Mouse (Mus musculus) intestine, embryonic 16.5 days (tissue): Measurements from ENCODE around the gene Gpalpp1. TPM values are rescaled to one million over a fixed set of nuclear protein-coding genes. Genes with fewer than 3 reads are reported as not detected.
A peak's percentile ranks its signal among the peaks of the same experiment; 100 is the strongest.

ENCODE experiments used
- ATAC-seq: fragments of 200-750 bp; cut with Nextera tagmentation; 2 replicates; pipeline ENCODE4 v1.8.0; 2017; ENCODE audit warnings: moderate TSS enrichment, moderate library complexity
- H3K27ac ChIP-seq: fragments of 300-500 bp; sonication (generic); 2 replicates; pipeline ENCODE4 v1.5.1; 2014; ENCODE audit warnings: mild to moderate bottlenecking, low read length
- H3K27me3 ChIP-seq: fragments of 300-500 bp; sonication (generic); replicated peaks from 2 replicates; pipeline ENCODE4 v1.6.1; 2014; ENCODE audit warnings: low read length, control low read depth, mixed read lengths; ENCODE audit not compliant: control insufficient read depth, insufficient read depth
- H3K36me3 ChIP-seq: fragments of 300-500 bp; sonication (generic); 2 replicates; pipeline ENCODE4 v1.6.1; 2014; ENCODE audit warnings: low read length, control low read depth; ENCODE audit not compliant: control insufficient read depth, insufficient read depth
- H3K4me1 ChIP-seq: fragments of 300-500 bp; sonication (generic); 2 replicates; pipeline ENCODE4 v1.6.1; 2014; ENCODE audit warnings: low read length, control low read depth, mixed read lengths; ENCODE audit not compliant: control insufficient read depth, insufficient read depth
- H3K4me2 ChIP-seq: fragments of 300-500 bp; sonication (generic); 2 replicates; pipeline ENCODE4 v1.6.1; 2014; ENCODE audit warnings: low read depth, low read length, control low read depth
- H3K4me3 ChIP-seq: fragments of 300-500 bp; sonication (generic); 2 replicates; pipeline ENCODE4 v1.5.1; 2014; ENCODE audit warnings: mild to moderate bottlenecking, low read length
- H3K9ac ChIP-seq: fragments of 300-500 bp; sonication (generic); 2 replicates; pipeline ENCODE4 v1.6.1; 2014; ENCODE audit warnings: low read depth, low read length
- H3K9me3 ChIP-seq: fragments of 300-500 bp; sonication (generic); 2 replicates; pipeline ENCODE4 v1.6.1; 2016; ENCODE audit warnings: low read length, control low read depth; ENCODE audit not compliant: control insufficient read depth
- WGBS: fragments of 180-500 bp; shearing (Covaris S2); extraction: QIAGEN DNeasy Blood & Tissue Kit; methylation state at CpG from one replicate; pipeline ENCODE4 v1.1.7; 2014; 5-methylcytosine and 5-hydroxymethylcytosine counted together
- polyA plus RNA-seq: library from polyadenylated mRNA; unstranded; fragments of >200 nt; fragmentation: Nextera tagmentation; extraction: Ambion mirVana; gene quantifications from 2 replicates; pipeline ENCODE4 v1.2.1, GENCODE M21; 2015

The Gpalpp1 gene
- polyA plus RNA-seq, 1 experiment from 2014 or later: 9.0 TPM

DNA sequence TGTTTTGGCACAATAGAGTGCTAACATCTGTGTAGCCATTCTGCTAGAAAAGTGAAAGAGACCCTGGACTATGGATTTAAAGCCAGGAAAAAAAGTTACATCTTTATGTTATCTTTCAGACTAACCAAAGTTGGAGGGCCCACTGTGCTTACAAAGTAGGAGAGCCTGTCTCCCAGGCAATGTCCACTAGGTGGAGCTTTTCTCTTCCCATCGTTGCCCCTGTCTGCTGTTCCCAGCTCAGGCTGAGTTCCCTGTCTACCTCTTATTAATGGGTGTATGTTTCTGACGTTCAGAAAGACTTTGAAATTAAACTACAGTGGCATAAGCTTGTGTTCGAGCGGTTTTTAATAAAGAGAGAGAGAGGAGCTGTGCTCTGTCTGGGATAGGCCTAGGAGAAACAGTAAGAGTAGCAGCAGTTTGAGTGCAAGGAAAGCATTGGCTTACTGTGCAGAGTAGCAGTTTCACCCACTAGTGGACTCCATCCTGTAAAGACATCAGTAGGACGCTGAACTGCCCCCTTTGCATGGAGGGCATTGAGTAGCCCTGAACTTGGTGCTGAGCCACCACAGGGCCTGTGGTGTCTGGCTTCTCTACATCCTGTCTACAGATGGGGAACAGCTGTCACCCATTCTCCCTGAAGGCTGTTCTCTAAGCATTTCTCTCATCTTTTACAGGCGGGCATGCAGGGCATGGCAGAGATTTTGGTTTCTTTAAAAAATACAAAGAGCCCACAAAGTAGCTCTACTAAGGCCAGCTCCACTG is 11.5 kb upstream of the Gpalpp1 start:
- H3K36me3 ChIP-seq: peaks cover 13% of the 10 kb centered on the region
- H3K4me2 ChIP-seq: no peak overlapping the region
- 55% methylated on average over 6 of the region's 6 CpGs for WGBS
- H3K27me3 ChIP-seq: no peaks in the 10 kb centered on the region
- H3K4me1 ChIP-seq: no peaks in the 10 kb centered on the region
- H3K9ac ChIP-seq: no peak overlapping the region
- H3K27ac ChIP-seq: no peak overlapping the region
- ATAC-seq: 0 out of 2 replicates have a peak, but pooled peaks have one; percentile 36
- no peaks in the 10 kb centered on the region for H3K9me3 ChIP-seq
- no peak overlapping the region for H3K4me3 ChIP-seq

DNA sequence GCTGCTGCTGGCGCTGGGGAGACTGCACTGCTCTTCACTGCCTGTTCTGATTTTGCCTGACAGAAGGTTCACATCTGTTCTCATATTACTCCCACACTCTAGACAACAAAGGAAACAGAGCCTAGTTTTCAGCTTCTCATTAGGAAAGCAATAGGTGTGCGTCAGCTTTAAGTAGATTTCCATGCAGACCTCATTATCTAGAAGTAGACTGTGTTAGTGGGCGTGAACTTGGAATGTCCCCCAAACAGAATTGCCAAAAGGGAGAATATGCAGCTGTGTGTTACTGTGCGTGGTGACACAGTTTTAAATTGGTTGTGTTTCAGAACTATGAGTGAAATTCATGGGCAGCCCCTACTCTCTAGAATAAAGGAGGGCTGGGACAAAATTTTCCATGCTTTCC is 9.9 kb upstream of the Gpalpp1 start:
- Histone ChIP-seq H3K27ac (no peak overlapping the region), H3K9ac (no peak overlapping the region), H3K4me1 (no peaks in the 10 kb centered on the region), H3K27me3 (no peaks in the 10 kb centered on the region), H3K9me3 (no peaks in the 10 kb centered on the region), H3K4me2 (no peak overlapping the region), H3K36me3 (peaks cover 19% of the 10 kb centered on the region), H3K4me3 (no peak overlapping the region)
- 87% methylated on average over 4 of the region's 4 CpGs for WGBS
- no peak for ATAC-seq

DNA sequence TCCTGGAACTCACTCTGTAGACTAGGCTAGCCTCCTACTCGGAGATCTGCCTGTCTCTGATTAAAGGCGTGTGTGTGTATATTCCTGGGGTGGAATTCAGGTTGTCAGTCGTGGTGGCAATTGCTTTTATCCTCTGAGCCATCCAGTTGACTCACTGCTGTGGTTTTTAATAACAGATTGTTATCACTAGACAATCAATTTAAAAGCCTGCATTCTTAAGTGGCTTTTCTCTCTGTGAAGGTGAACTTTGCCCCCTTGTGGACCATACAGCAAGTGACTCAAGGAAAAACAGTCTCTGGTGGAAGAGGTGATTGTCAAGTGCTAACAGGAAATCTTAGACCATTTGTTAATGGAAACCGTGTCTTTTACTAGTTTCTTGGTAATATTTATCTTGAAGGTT is 8.4 kb upstream of the Gpalpp1 start:
- no peak overlapping the region for H3K9ac ChIP-seq
- 41% methylated on average over 4 of the region's 4 CpGs for WGBS
- peaks cover 16% of the 10 kb centered on the region for H3K36me3 ChIP-seq
- H3K4me1 ChIP-seq: no peaks in the 10 kb centered on the region
- ATAC-seq: peak; percentile 64
- no peaks in the 10 kb centered on the region for H3K9me3 ChIP-seq
- H3K4me2 ChIP-seq: no peak overlapping the region
- H3K27me3 ChIP-seq: no peaks in the 10 kb centered on the region
- H3K27ac ChIP-seq: no peak overlapping the region
- H3K4me3 ChIP-seq: no peak overlapping the region

DNA sequence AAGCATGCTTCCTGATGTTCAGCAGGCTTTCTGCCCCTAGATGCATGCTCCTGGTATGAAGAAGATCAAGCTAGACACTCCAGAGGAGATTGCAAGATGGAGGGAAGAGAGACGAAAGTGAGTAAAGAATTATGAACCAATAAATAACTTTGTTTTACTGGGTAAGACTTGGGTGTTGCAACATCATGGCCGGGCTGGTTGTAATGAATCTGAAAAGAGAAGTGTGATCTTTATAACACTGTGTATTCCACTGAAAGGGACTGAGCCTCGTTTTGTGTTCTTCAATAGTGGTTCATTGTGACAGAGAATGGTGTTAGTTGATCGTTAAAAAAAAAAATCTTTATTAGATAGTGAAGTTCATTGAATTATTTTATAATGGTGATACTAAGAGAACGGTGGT is 5.2 kb upstream of the Gpalpp1 start:
- 87% methylated on average over 5 of the region's 5 CpGs for WGBS
- H3K4me1 ChIP-seq: peaks cover 6% of the 10 kb centered on the region; the same call in 1 of the 2 replicates
- H3K9me3 ChIP-seq: no peaks in the 10 kb centered on the region
- H3K36me3 ChIP-seq: peaks cover 15% of the 10 kb centered on the region
- H3K27ac ChIP-seq: no peak overlapping the region
- H3K9ac ChIP-seq: no peak overlapping the region
- H3K4me3 ChIP-seq: no peak overlapping the region
- H3K27me3 ChIP-seq: no peaks in the 10 kb centered on the region
- no peak overlapping the region for H3K4me2 ChIP-seq
- no peak for ATAC-seq

DNA sequence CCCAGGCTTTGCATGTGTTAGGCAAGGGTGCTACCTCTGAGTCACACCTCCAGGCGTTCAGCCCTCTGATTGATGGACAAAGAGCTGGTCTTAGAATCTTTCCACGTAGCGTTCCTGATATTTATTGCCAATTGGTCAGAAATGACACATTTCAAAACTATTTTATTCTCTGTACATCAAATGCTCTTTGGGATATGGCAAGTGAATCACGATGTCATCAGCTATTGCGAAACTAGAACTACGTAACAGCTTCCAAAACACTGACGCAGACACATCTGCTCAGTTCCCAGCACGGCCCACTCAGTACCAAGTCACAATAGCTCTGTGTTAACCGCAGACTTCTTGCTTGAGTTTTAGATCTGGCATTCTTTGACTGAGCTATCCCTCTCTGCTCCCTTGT is 11.0 kb downstream of the Gpalpp1 start:
- Histone ChIP-seq H3K9me3 (no peaks in the 10 kb centered on the region), H3K4me1 (no peaks in the 10 kb centered on the region), H3K36me3 (0 out of 2 replicates have a peak, but pooled peaks cover 3% of the 10 kb centered on the region), H3K4me3 (no peak overlapping the region), H3K4me2 (no peak overlapping the region), H3K27me3 (no peaks in the 10 kb centered on the region), H3K27ac (no peak overlapping the region), H3K9ac (no peak overlapping the region)
- no peak for ATAC-seq
- WGBS: 93% methylated on average over 9 of the region's 9 CpGs

DNA sequence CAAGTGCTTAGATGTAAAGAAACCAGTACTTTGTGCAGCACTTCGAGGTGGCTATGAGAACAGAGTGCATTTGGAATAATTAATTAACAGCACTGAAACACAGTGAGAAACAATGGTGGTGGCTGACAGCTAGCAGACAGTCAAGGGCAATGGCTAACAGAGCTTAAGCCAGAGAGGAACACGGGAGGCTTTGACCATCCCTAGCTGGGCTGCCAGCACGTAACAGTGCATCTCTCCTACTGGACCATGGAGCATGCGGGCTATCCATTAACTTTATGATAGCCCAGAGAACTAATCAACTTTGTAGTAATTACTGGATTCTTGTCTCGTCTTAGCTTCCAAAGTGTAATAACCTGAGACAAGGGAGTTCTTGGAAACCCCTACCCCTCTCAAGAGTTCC is 12.7 kb downstream of the Gpalpp1 start:
- Histone ChIP-seq H3K27me3 (no peaks in the 10 kb centered on the region), H3K9ac (no peak overlapping the region), H3K4me3 (no peak overlapping the region), H3K4me1 (no peaks in the 10 kb centered on the region), H3K9me3 (no peaks in the 10 kb centered on the region), H3K36me3 (0 out of 2 replicates have a peak, but pooled peaks cover 3% of the 10 kb centered on the region), H3K4me2 (no peak overlapping the region), H3K27ac (no peak overlapping the region)
- WGBS: 88% methylated on average over 5 of the region's 5 CpGs
- no peak for ATAC-seq

DNA sequence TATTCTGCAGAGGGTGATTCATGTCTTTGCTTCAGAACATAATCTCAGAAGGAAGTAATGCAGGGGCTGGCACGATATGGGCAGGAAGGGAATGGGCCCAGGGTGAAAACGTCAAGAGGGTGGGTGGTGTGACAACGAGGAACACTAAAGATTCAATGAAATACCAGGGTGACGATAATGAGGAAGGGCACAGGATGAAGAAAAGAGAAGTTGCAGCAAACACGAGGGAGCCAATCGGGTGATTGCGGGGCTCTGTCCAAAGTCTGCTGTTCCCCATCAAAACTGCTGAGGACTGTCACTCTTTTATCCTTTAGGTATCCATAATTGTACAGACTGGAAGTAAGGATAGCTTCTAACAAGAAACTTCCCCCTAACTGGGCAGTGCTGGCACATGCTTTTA is 13.3 kb downstream of the Gpalpp1 start:
- H3K4me1 ChIP-seq: no peaks in the 10 kb centered on the region
- H3K36me3 ChIP-seq: 0 out of 2 replicates have a peak, but pooled peaks cover 3% of the 10 kb centered on the region
- no peak for ATAC-seq
- H3K27me3 ChIP-seq: no peaks in the 10 kb centered on the region
- no peak overlapping the region for H3K4me2 ChIP-seq
- WGBS: 92% methylated on average over 7 of the region's 7 CpGs
- no peaks in the 10 kb centered on the region for H3K9me3 ChIP-seq
- no peak overlapping the region for H3K27ac ChIP-seq
- no peak overlapping the region for H3K4me3 ChIP-seq
- no peak overlapping the region for H3K9ac ChIP-seq

DNA sequence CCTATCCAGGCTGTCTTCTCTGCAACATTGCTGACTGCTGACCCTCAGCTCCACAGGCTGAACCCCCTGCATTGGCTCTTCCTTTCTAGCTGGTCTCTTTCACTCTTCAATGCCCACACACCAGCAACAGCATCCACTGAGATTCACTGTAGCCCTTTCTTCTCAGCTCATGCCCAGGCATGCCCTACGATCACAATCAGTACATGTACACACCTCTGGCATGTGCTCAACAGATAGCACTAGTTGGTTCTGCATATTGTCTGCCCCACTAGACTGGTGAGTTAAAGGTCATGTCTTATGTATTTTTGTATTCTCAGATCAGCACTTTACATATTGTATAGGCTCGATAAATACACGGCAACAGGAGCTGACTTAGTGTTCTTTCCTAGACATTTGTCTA is 26.4 kb downstream of the Gpalpp1 start:
- Histone ChIP-seq H3K9me3 (no peaks in the 10 kb centered on the region), H3K27ac (no peak overlapping the region), H3K4me1 (no peaks in the 10 kb centered on the region), H3K27me3 (no peaks in the 10 kb centered on the region), H3K4me3 (no peak overlapping the region), H3K9ac (no peak overlapping the region), H3K36me3 (no peaks in the 10 kb centered on the region), H3K4me2 (no peak overlapping the region)
- 75% methylated on average over 3 of the region's 3 CpGs for WGBS
- no peak for ATAC-seq

DNA sequence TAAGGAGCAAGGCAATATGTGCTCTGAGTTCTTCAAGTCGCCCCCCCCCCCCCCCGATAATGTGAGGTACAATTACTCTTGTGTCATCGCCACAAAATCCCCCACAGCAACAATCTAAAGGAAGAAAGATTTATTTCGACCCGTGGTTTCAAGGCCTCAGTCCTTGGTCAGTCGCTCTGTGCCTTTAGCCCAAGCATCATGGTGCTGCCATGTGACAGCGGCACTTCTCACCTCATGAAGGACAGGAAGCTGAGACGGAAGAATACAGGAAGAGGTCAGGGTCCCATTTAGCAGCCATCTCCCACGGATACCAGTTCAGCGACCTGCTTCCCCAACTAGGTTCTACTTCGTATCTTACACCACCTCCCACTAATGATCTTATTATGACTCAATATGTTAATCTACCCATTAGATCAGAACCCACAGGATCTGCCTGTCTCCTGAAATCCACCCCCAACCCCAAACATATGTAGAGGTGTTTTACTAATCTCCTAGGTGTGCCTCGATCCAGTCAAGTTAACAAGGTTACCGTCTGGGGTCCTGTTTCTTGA is 28.4 kb downstream of the Gpalpp1 start:
- H3K9me3 ChIP-seq: no peaks in the 10 kb centered on the region
- H3K27ac ChIP-seq: no peak overlapping the region
- no peak overlapping the region for H3K4me3 ChIP-seq
- no peak for ATAC-seq
- H3K27me3 ChIP-seq: no peaks in the 10 kb centered on the region
- no peak overlapping the region for H3K9ac ChIP-seq
- H3K4me1 ChIP-seq: no peaks in the 10 kb centered on the region
- H3K36me3 ChIP-seq: no peaks in the 10 kb centered on the region
- 85% methylated on average over 13 of the region's 13 CpGs for WGBS
- no peak overlapping the region for H3K4me2 ChIP-seq
